Mouse (Mus musculus) forebrain, embryonic 11.5 days (tissue): Measurements from ENCODE around the gene Slc41a3. TPM values are rescaled to one million over a fixed set of nuclear protein-coding genes. Genes with fewer than 3 reads are reported as not detected.

Experiments used
- microRNA-seq: library from miRNA; unstranded; fragments of <30 nt; microRNA quantifications from one replicate; pipeline ENCODE4, GENCODE M21; 2016; ENCODE audit not compliant: insufficient number of aligned reads
- polyA plus RNA-seq: library from polyadenylated mRNA; unstranded; fragments of >200 nt; fragmentation: Nextera tagmentation; extraction: Ambion mirVana; gene quantifications from 2 replicates; pipeline ENCODE4 v1.2.1, GENCODE M21; 2014

The Slc41a3 gene
- polyA plus RNA-seq, 1 experiment from 2014 or later, result 2.2 TPM

Small RNAs within 50 kb of the gene (microRNA-seq; reads per million reads assigned to microRNA genes)
- gene Gm24816, result not detected

Other genes with a start within 250 kb of the Slc41a3 start
- 10.0 and 11.3 TPM in 2 replicates for gene Zxdc, start 235.2 kb upstream of the Slc41a3 start, polyA plus RNA-seq
- gene Cfap100, start 175.9 kb upstream of the Slc41a3 start, polyA plus RNA-seq, result 1.2 and 1.8 TPM in 2 replicates
- gene Klf15, start 142.1 kb upstream of the Slc41a3 start, polyA plus RNA-seq, result 2.8 and 3.0 TPM in 2 replicates
- 1.2 and 2.8 TPM in 2 replicates for gene Aldh1l1, start 118.3 kb upstream of the Slc41a3 start, polyA plus RNA-seq